Mouse (Mus musculus) hindbrain, embryonic 12.5 days (tissue): ENCODE data around the gene Hyal6. TPM values are rescaled to one million over a fixed set of nuclear protein-coding genes. Genes with fewer than 3 reads are reported as not detected.

ENCODE experiments used
- ATAC-seq: fragments of 200-750 bp; cut with Nextera tagmentation; 2 replicates; pipeline ENCODE4 v1.8.0; 2017; ENCODE audit warnings: moderate TSS enrichment; ENCODE audit not compliant: low FRiP score
- H3K27ac ChIP-seq: fragments of 300-500 bp; sonication (generic); 2 replicates; pipeline ENCODE4 v1.5.1; 2016; ENCODE audit warnings: mild to moderate bottlenecking
- H3K27me3 ChIP-seq: fragments of 300-500 bp; sonication (generic); 2 replicates; pipeline ENCODE4 v1.6.1; 2016; ENCODE audit warnings: mild to moderate bottlenecking
- H3K36me3 ChIP-seq: fragments of 300-500 bp; sonication (generic); 2 replicates; pipeline ENCODE4 v1.6.1; 2016; ENCODE audit warnings: mild to moderate bottlenecking
- H3K4me1 ChIP-seq: fragments of 300-500 bp; sonication (generic); 2 replicates; pipeline ENCODE4 v1.6.1; 2016
- H3K4me2 ChIP-seq: fragments of 300-500 bp; sonication (generic); replicated peaks from 2 replicates; pipeline ENCODE4 v1.6.1; 2016; ENCODE audit warnings: mild to moderate bottlenecking
- H3K4me3 ChIP-seq: fragments of 300-500 bp; sonication (generic); 2 replicates; pipeline ENCODE4 v1.5.1; 2016; ENCODE audit warnings: mild to moderate bottlenecking
- H3K9ac ChIP-seq: fragments of 300-500 bp; sonication (generic); 2 replicates; pipeline ENCODE4 v1.6.1; 2016; ENCODE audit warnings: mild to moderate bottlenecking, moderate library complexity
- H3K9me3 ChIP-seq: fragments of 300-500 bp; sonication (generic); replicated peaks from 2 replicates; pipeline ENCODE4 v1.6.1; 2016; ENCODE audit warnings: mild to moderate bottlenecking
- WGBS: fragments of 180-500 bp; shearing (Covaris S2); methylation state at CpG from one replicate; pipeline ENCODE4 v1.1.7; 2016; 5-methylcytosine and 5-hydroxymethylcytosine counted together
- polyA plus RNA-seq: library from polyadenylated mRNA; unstranded; fragments of >200 nt; fragmentation: Nextera tagmentation; extraction: Ambion mirVana; gene quantifications from 2 replicates; pipeline ENCODE4 v1.2.1, GENCODE M21; 2016

Gene Hyal6
- not detected in 2 replicates for polyA plus RNA-seq

DNA sequence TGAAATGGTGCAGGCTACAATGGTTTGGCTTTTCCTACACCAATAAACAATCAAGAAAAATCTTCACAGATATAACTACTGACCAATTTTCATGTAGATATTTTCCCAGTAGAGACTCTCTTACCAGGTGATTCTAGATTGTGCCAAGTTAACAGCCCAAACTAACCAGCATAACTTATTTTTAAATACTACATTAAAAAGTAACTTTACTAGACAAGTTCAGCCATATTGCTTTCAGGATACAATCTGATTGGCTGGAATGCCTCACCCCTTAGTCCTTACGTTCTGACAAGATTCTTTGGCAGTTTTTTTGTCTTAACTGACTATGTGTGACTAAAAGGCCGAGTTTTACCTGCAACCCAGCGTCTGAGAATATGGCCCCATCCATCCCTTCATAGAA, at the start of gene Hyal6:
Hyal6 (plus strand) TSS at position 301 of the 400 bp plus-strand sequence.
- no peak for ATAC-seq
- Histone ChIP-seq H3K4me3 (no peak within 1 kb of the TSS), H3K9me3 (no peaks in the 10 kb centered on the region), H3K27me3 (no peaks in the 10 kb centered on the region), H3K36me3 (no peaks in the 10 kb centered on the region), H3K4me1 (no peaks in the 10 kb centered on the region), H3K9ac (no peak within 1 kb of the TSS), H3K27ac (no peak within 1 kb of the TSS), H3K4me2 (no peak within 1 kb of the TSS)
- 84% methylated on average over 3 of the region's 3 CpGs for WGBS

DNA sequence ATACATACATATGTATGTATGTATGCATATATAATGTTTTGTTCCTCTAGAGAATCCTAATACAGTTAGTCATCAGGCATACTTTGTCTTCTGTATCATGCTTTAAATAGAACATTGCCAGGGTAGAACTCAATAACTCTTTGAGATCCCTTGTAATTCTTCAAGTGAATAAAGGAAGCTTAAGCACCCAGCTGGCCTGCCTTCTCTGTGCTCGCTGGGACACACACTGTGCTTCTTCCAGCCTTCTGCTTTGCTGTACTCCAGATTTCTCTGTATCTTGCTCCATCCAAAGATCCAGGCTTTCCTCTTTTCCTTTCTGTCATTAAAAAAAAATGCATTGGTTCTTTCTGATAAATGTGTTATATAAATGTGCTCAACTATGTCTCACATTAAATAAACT, 45.2 kb upstream of the Hyal6 start:
- Histone ChIP-seq H3K9ac (no peak overlapping the region), H3K36me3 (no peaks in the 10 kb centered on the region), H3K4me3 (no peak overlapping the region), H3K27ac (no peak overlapping the region), H3K4me2 (no peak overlapping the region), H3K4me1 (no peaks in the 10 kb centered on the region), H3K27me3 (no peaks in the 10 kb centered on the region), H3K9me3 (no peaks in the 10 kb centered on the region)
- 57% methylated on average over 1 of the region's 1 CpGs for WGBS
- no peak for ATAC-seq

DNA sequence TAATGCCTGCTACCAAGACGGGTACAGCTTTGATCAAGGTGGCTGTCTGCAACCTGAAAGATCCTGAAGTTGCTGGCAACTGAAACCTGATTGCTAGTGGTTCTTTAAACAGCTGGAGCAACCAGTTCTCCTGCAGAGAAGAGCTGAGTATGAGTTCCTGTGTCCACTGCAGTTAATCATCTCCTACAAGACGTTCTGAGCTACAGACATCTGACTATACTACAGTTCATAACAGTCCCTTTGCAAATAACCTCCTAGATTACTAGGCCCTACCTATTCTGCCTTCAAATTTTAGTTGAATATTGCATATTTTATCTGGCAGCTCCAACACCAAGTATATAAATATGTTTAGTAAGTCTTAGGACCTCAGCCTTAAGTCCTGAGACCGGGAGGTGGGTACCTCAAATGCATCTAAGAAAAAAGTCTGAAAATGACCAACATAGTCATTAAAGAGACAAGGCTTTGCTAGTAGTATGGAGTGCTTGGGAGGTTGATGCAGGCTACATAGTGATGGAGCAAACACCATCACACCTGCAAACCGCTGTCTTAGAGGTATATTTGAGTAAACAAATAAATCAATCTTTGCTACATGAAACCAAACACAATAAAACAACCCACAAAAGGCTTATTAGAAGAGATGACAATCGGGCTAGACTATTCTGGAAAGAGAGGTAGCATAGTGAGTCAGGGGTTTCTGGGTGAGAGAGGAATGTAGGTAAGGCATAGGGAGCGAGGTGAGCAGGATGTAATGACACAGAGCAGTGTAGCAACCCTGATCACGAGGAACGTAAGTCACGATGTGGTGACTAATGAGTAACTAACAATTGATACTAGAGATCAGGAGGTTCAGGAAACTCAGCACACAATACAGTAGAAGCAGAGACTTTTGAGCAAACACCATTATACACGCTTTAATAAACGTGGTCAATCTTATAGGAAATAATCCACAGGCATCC, 38.3 kb upstream of the Hyal6 start:
- no peaks in the 10 kb centered on the region for H3K36me3 ChIP-seq
- WGBS: 87% methylated on average over 11 of the region's 11 CpGs

DNA sequence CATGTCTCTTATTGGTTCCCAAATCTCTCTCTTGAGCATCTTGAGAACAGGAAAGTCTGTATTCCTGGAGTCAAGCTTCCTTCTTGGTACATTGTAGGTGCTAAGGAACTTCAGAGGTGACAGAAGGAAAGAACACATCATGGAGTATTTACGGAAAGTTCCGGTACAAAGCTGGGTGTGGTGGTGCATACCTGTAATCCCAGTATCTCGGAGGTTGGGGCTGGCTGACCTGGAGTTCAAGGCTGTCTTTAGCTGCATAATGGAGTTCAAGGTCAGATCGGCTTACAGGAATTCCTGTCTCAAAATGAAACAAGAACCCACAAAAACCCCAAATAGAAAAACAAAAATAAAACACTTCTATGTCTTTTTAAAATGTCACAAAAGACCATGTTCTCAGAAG, 36.9 kb upstream of the Hyal6 start:
- 92% methylated on average over 4 of the region's 4 CpGs for WGBS
- no peak for ATAC-seq

More for the DNA sequence above, 38.3 kb upstream of the Hyal6 start:
- Histone ChIP-seq H3K27ac (no peak overlapping the region), H3K4me2 (no peak overlapping the region), H3K4me3 (no peak overlapping the region), H3K9me3 (no peaks in the 10 kb centered on the region), H3K27me3 (no peaks in the 10 kb centered on the region), H3K9ac (no peak overlapping the region), H3K4me1 (no peaks in the 10 kb centered on the region)
- no peak for ATAC-seq

DNA sequence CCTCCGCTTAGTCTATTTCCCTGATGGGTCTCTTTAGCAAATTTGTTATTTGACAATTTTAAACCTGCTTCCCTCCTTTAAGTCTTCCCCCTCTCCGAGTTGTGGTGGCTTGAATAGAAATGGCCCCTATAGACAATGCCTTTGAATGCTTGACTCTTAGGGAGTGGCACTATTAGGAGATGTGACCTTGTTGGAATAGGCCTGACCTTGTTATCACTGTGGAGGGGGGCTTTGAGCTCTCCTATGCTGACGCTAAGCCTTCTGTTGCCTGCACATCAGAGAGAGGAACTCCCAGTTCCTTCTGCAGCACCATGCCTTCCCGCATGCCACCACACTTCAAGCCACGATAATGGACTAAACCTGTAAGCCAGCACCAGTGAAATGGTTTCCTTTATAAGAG, 35.8 kb upstream of the Hyal6 start:
- Histone ChIP-seq H3K27ac (no peak overlapping the region), H3K4me2 (no peak overlapping the region), H3K27me3 (no peaks in the 10 kb centered on the region), H3K36me3 (no peaks in the 10 kb centered on the region), H3K9me3 (no peaks in the 10 kb centered on the region), H3K9ac (no peak overlapping the region), H3K4me3 (no peak overlapping the region), H3K4me1 (no peaks in the 10 kb centered on the region)
- WGBS: 84% methylated on average over 5 of the region's 5 CpGs
- no peak for ATAC-seq

More for the DNA sequence above, 36.9 kb upstream of the Hyal6 start:
- no peaks in the 10 kb centered on the region for H3K4me1 ChIP-seq
- H3K27ac ChIP-seq: no peak overlapping the region
- no peak overlapping the region for H3K4me3 ChIP-seq
- H3K36me3 ChIP-seq: no peaks in the 10 kb centered on the region
- H3K9ac ChIP-seq: no peak overlapping the region
- H3K4me2 ChIP-seq: no peak overlapping the region
- no peaks in the 10 kb centered on the region for H3K27me3 ChIP-seq
- H3K9me3 ChIP-seq: no peaks in the 10 kb centered on the region

DNA sequence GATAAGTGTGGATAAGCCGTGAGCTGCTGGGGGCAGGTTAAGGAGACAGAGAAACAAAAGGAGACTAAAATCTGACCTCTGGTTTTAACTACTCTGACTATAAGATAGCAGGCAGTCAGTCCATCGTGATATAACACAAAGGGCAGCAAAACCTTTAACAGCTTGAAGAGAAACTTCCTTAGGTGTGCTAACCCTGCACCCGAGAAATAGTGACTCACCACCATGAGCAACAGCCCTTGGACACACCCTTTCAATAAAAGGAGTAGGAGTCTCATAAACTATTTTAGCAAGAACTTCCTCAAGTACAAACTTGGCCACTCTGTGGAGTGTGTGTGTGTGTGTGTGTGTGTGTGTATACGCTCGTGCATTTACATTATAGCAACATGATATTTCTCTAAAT, 26.0 kb upstream of the Hyal6 start:
- Histone ChIP-seq H3K4me1 (no peaks in the 10 kb centered on the region), H3K9ac (no peak overlapping the region), H3K36me3 (no peaks in the 10 kb centered on the region), H3K4me2 (no peak overlapping the region), H3K4me3 (no peak overlapping the region), H3K27me3 (no peaks in the 10 kb centered on the region), H3K9me3 (no peaks in the 10 kb centered on the region), H3K27ac (no peak overlapping the region)
- no peak for ATAC-seq
- WGBS: 89% methylated on average over 5 of the region's 5 CpGs

DNA sequence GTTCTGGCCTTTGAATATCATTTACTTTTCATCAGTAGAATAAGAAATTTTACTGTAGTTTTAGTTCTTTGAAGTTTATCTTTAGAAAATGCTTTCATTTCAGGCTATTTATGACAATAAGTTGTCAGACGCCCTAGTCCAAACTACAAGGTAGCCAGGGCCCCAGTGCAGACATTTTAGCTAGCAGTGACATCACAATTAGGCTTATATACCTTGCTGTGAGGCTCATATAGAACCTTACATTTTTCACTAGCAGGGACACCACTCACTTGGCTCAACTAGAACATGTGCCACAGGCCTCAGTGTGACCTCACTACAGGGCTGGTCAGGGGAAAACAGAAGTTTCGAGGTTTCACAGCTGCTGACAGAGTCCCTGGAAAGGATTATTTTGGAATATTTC, 25.5 kb upstream of the Hyal6 start:
- no peaks in the 10 kb centered on the region for H3K9me3 ChIP-seq
- H3K36me3 ChIP-seq: no peaks in the 10 kb centered on the region
- H3K9ac ChIP-seq: no peak overlapping the region
- no peak overlapping the region for H3K27ac ChIP-seq
- no peaks in the 10 kb centered on the region for H3K4me1 ChIP-seq
- H3K4me3 ChIP-seq: no peak overlapping the region
- ATAC-seq: no peak
- 83% methylated on average over 2 of the region's 2 CpGs for WGBS
- H3K27me3 ChIP-seq: no peaks in the 10 kb centered on the region
- no peak overlapping the region for H3K4me2 ChIP-seq

DNA sequence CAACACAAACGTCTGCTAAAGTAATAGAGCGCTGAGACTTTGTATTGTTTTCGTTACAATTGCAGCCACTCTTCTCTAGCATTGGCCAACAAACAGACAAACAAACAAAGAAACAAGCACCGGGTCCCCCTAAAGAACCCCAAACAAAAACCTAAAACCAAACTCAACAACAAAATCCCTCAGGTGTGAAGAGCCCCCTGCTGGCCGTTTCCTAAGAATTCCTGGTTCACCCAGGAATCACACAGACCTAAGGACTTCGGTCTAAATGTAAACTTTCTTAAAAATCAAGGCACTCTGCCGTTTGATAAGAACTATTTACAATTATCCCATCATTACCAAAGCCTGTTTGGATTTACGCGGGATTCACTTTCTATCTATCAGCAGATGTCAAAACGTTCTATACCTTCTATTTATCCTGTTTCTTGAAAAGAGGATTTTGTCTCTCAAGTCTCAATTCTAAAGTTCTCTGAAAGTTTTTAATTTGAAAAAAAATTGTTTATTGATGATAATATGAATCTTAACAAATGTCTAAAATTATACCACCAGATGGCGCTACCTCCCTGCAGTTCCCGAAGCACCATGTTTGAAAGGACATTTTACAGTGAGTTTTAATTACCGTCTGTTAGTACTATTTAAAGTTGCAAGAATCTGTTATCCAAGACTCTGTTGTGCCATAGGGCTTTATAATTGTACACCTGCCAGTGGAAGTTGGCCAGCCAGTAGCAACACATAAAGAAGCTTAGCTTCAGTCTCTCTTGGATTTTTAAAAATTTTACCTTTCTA, 11.5 kb upstream of the Hyal6 start:
- Histone ChIP-seq H3K4me1 (no peaks in the 10 kb centered on the region), H3K9me3 (no peaks in the 10 kb centered on the region), H3K4me2 (no peak overlapping the region), H3K27ac (no peak overlapping the region), H3K9ac (no peak overlapping the region), H3K27me3 (no peaks in the 10 kb centered on the region), H3K4me3 (no peak overlapping the region), H3K36me3 (no peaks in the 10 kb centered on the region)
- 35% methylated on average over 13 of the region's 13 CpGs for WGBS
- no peak for ATAC-seq

DNA sequence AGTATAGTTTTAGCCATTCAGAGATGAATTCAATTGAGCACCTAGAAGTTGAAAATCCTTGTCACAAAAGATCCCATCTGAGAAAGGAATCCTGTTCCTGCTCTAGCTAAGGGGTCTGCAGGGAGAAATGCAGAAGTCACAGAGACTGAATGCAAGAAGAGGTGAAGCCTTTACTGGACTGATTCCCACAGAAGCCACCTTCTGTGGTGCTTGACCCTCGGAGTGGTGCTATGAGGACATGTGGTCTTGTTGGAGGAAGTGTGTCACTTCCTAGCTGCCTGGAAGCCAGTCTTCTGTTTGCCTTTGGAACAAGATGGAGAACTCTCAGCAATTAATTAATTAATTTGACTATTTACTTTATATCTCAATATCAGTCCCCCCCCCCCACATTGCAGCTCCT, 4.9 kb upstream of the Hyal6 start:
- Histone ChIP-seq H3K9me3 (no peaks in the 10 kb centered on the region), H3K4me1 (no peaks in the 10 kb centered on the region), H3K4me2 (no peak overlapping the region), H3K4me3 (no peak overlapping the region), H3K27ac (no peak overlapping the region), H3K9ac (no peak overlapping the region), H3K27me3 (no peaks in the 10 kb centered on the region), H3K36me3 (no peaks in the 10 kb centered on the region)
- 78% methylated on average over 1 of the region's 1 CpGs for WGBS
- ATAC-seq: no peak

DNA sequence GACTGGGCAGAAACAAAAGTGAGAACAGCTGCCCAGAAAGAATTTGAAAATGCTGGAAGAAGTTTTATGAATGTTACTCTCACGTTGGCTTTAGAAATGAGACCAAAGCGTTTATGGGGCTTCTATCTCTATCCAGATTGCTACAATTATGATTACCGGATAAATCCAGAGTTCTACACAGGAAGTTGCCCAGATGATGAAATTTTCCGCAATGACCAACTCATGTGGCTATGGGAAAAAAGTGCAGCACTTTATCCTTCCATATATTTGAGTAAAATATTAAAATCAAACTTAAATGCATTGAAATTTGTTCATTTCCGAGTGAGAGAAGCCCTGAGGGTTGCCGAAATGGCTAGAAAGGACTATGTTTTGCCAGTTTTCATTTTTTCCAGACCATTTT, 1.5 kb downstream of the Hyal6 start:
- Histone ChIP-seq H3K9me3 (no peaks in the 10 kb centered on the region), H3K36me3 (no peaks in the 10 kb centered on the region), H3K4me2 (no peak overlapping the region), H3K9ac (no peak overlapping the region), H3K27ac (no peak overlapping the region), H3K4me1 (no peaks in the 10 kb centered on the region), H3K27me3 (no peaks in the 10 kb centered on the region), H3K4me3 (no peak overlapping the region)
- WGBS: 88% methylated on average over 6 of the region's 6 CpGs
- ATAC-seq: no peak

DNA sequence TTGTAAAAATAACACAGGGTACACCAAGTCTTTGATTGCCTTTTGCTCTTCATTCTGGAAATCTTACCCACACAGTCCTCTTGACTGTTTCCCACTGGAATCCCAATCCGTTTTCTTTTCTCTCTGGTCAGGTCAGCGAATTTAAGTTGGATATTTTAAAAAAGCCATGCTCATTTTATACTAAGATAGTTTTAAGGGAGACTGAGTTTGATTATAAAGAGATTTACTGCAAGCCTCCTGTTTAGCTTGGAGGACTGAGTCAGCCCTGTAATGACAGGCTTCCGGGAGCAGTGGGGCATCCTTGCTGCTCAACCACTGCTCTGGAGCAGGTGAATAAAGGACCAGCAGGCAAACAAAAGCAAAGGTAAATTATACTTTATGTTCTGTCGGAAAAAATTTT, 15.0 kb downstream of the Hyal6 start, which contains the start of gene Hyal4:
Hyal4 (plus strand) TSS at position 301 of the 400 bp plus-strand sequence.
- Histone ChIP-seq H3K27ac (no peak within 1 kb of the TSS), H3K36me3 (no peaks in the 10 kb centered on the region), H3K4me1 (no peaks in the 10 kb centered on the region), H3K4me3 (no peak within 1 kb of the TSS), H3K9me3 (no peaks in the 10 kb centered on the region), H3K27me3 (no peaks in the 10 kb centered on the region), H3K9ac (no peak within 1 kb of the TSS), H3K4me2 (no peak within 1 kb of the TSS)
- WGBS: 84% methylated on average over 4 of the region's 4 CpGs
- no peak for ATAC-seq

DNA sequence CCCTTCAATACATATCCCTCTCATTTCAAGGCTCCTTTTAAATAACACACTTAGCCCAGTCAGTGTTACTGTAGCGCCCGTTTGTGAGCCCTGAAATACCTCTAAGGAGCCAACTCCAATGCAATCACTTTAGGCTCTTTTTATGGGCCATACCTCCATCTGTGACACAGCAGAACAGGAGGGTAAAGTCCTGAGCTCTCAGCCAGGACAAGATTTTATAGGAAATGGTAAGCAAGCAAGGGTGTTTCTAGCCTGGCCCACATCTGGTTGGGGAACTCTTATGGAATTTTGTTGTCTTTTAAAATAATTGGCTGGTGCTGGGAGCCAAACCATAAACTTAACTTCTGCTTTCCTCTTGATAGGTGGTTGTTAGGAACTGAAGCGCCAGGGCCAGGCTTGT, 26.2 kb downstream of the Hyal6 start:
- H3K4me1 ChIP-seq: no peaks in the 10 kb centered on the region
- 92% methylated on average over 3 of the region's 3 CpGs for WGBS
- no peaks in the 10 kb centered on the region for H3K9me3 ChIP-seq
- ATAC-seq: no peak
- no peaks in the 10 kb centered on the region for H3K27me3 ChIP-seq
- H3K9ac ChIP-seq: no peak overlapping the region
- H3K4me2 ChIP-seq: no peak overlapping the region
- no peaks in the 10 kb centered on the region for H3K36me3 ChIP-seq
- H3K27ac ChIP-seq: no peak overlapping the region
- no peak overlapping the region for H3K4me3 ChIP-seq
